Mouse (Mus musculus): ENCODE measurements around the gene Trim58. TPM values are rescaled to one million over a fixed set of nuclear protein-coding genes. Genes with fewer than 3 reads are reported as not detected.

Trim58 gene
- total and polyA plus RNA-seq, 3 experiments: 19.0 TPM; not detected in 2

GRCm38 (mm10) chr11:58669252-58669651, 29.0 kb downstream of the Trim58 start:
- no peak for TF ChIP-seq POLR2AphosphoS5 (IDR thresholded peaks at IDR 0.05; ENCODE audit: insufficient replicate concordance, low read depth, low read length)
- no peak for TF ChIP-seq CTCF (IDR thresholded peaks at IDR 0.05; ENCODE audit: low read depth, low read length)
- TF ChIP-seq GATA2 (IDR thresholded peaks at IDR 0.05; ENCODE audit: borderline replicate concordance, low read depth, low read length): no peak
- TF ChIP-seq GATA1 (IDR thresholded peaks at IDR 0.05; ENCODE audit: borderline replicate concordance, low read length): no peak
- TF ChIP-seq TAL1 (conservative IDR thresholded peaks at IDR 0.05; ENCODE audit: low read depth, low read length): no peak
- H3K27me3 ChIP-seq (ENCODE audit: insufficient read depth, low read length): no peaks in the 10 kb centered on the region
- no peaks in the 10 kb centered on the region for H3K4me1 ChIP-seq (ENCODE audit: insufficient read depth, low read depth, low read length)
- no peak overlapping the region for H3K4me3 ChIP-seq (ENCODE audit: low read depth, low read length)
- ATAC-seq (ENCODE audit: extremely low read depth, insufficient number of reproducible peaks, low FRiP score, poor library complexity, severe bottlenecking) (no peak), DNase-seq (ENCODE audit: low spot score) (no peak)
- H3K36me3 ChIP-seq (replicated peaks): no peaks in the 10 kb centered on the region
- H3K9me3 ChIP-seq (replicated peaks): no peaks in the 10 kb centered on the region

DNA sequence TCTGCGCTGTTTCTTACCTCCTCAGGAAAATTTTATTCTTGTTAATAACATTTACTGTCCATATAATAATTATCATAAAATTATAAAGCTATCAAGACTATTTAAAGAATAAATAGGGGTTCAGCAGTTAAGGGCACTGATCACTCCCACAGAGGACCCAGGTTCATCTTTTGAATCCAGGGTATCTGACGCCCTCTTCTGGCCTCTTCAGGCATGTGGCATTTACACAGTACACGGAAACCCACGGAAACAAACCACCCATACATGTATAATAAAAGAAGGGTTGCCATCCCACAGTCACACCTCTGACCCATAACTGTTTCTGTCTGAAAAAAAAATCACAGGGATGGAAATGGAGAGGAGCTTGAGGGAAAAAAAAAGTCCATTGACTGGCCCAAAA, 31.6 kb downstream of the Trim58 start:
- ATAC-seq (ENCODE audit: extremely low read depth, insufficient number of reproducible peaks, low FRiP score, poor library complexity, severe bottlenecking) (no peak), DNase-seq (ENCODE audit: low spot score) (no peak)
- no peaks in the 10 kb centered on the region for H3K9me3 ChIP-seq (replicated peaks)
- no peaks in the 10 kb centered on the region for H3K36me3 ChIP-seq (replicated peaks)
- TF ChIP-seq GATA2 (IDR thresholded peaks at IDR 0.05; ENCODE audit: borderline replicate concordance, low read depth, low read length) (no peak), TAL1 (conservative IDR thresholded peaks at IDR 0.05; ENCODE audit: low read depth, low read length) (no peak), GATA1 (IDR thresholded peaks at IDR 0.05; ENCODE audit: borderline replicate concordance, low read length) (no peak), POLR2AphosphoS5 (IDR thresholded peaks at IDR 0.05; ENCODE audit: insufficient replicate concordance, low read depth, low read length) (no peak), CTCF (IDR thresholded peaks at IDR 0.05; ENCODE audit: low read depth, low read length) (no peak)
- H3K27me3 ChIP-seq (ENCODE audit: insufficient read depth, low read length): no peaks in the 10 kb centered on the region
- H3K4me1 ChIP-seq (ENCODE audit: insufficient read depth, low read depth, low read length): no peaks in the 10 kb centered on the region
- H3K4me3 ChIP-seq (ENCODE audit: low read depth, low read length): no peak overlapping the region

GRCm38 (mm10) chr11:58680799-58681198, 40.5 kb downstream of the Trim58 start, which contains the start of gene Olfr320:
Gene Olfr320, plus strand, starts transcription at chr11:58681099.
- no peaks in the 10 kb centered on the region for H3K9me3 ChIP-seq (replicated peaks)
- no peak within 1 kb of the TSS for H3K4me3 ChIP-seq (ENCODE audit: low read depth, low read length)
- no peaks in the 10 kb centered on the region for H3K36me3 ChIP-seq (replicated peaks)
- no peaks in the 10 kb centered on the region for H3K27me3 ChIP-seq (ENCODE audit: insufficient read depth, low read length)
- TF ChIP-seq GATA1 (IDR thresholded peaks at IDR 0.05; ENCODE audit: borderline replicate concordance, low read length): no peak
- H3K4me1 ChIP-seq (ENCODE audit: insufficient read depth, low read depth, low read length): no peaks in the 10 kb centered on the region
- no peak for ATAC-seq (ENCODE audit: extremely low read depth, insufficient number of reproducible peaks, low FRiP score, poor library complexity, severe bottlenecking)
- DNase-seq (ENCODE audit: low spot score): no peak

- DNase-seq (ENCODE audit: low spot score) (no peak), ATAC-seq (ENCODE audit: extremely low read depth, insufficient number of reproducible peaks, low FRiP score, poor library complexity, severe bottlenecking) (no peak)
- no peaks in the 10 kb centered on the region for H3K4me1 ChIP-seq (ENCODE audit: insufficient read depth, low read depth, low read length)
- H3K27me3 ChIP-seq (ENCODE audit: insufficient read depth, low read length): no peaks in the 10 kb centered on the region
- no peaks in the 10 kb centered on the region for H3K36me3 ChIP-seq (replicated peaks)
- no peak for TF ChIP-seq POLR2AphosphoS5 (IDR thresholded peaks at IDR 0.05; ENCODE audit: insufficient replicate concordance, low read depth, low read length)
- no peak for TF ChIP-seq GATA1 (IDR thresholded peaks at IDR 0.05; ENCODE audit: borderline replicate concordance, low read length)
- TF ChIP-seq CTCF (IDR thresholded peaks at IDR 0.05; ENCODE audit: low read depth, low read length): no peak
- no peak for TF ChIP-seq GATA2 (IDR thresholded peaks at IDR 0.05; ENCODE audit: borderline replicate concordance, low read depth, low read length)
- no peak within 1 kb of the TSS for H3K4me3 ChIP-seq (ENCODE audit: low read depth, low read length)
- peaks cover 8% of the 10 kb centered on the region for H3K9me3 ChIP-seq (replicated peaks)
Measured at GRCm38 (mm10) chr11:58698862-58699261, 58.6 kb downstream of the Trim58 start, which contains the start of gene Olfr319. Gene Olfr319, plus strand, starts transcription at chr11:58699162.

Other genes with a start within 250 kb of the Trim58 start
Only the 20 nearest of the 28 such genes appear.
- not detected in 2 replicates for gene Olfr332, start 147.9 kb upstream of the Trim58 start, total RNA-seq (2014; fragmentation: Nextera tagmentation)
- gene Olfr332, start 147.9 kb upstream of the Trim58 start, total RNA-seq (2017): 0.11 TPM in 1 of 2 replicates, not detected in the other
- gene Olfr332, start 147.9 kb upstream of the Trim58 start, polyA plus RNA-seq (2012): not detected in 2 replicates
- not detected in 2 replicates for gene Olfr331, start 137.9 kb upstream of the Trim58 start, total RNA-seq (2014; fragmentation: Nextera tagmentation)
- gene Olfr331, start 137.9 kb upstream of the Trim58 start, total RNA-seq (2017): not detected in 2 replicates
- not detected in 2 replicates for gene Olfr331, start 137.9 kb upstream of the Trim58 start, polyA plus RNA-seq (2012)
- gene Olfr330, start 105.6 kb upstream of the Trim58 start, total RNA-seq (2014; fragmentation: Nextera tagmentation): not detected in 2 replicates
- gene Olfr330, start 105.6 kb upstream of the Trim58 start, total RNA-seq (2017): 0.11 TPM in 1 of 2 replicates, not detected in the other
- not detected in 2 replicates for gene Olfr330, start 105.6 kb upstream of the Trim58 start, polyA plus RNA-seq (2012)
- not detected in 2 replicates for gene Olfr329-ps, start 94.0 kb upstream of the Trim58 start, total RNA-seq (2014; fragmentation: Nextera tagmentation)
- 0.29 TPM in 1 of 2 replicates, not detected in the other for gene Olfr329-ps, start 94.0 kb upstream of the Trim58 start, total RNA-seq (2017)
- not detected in 2 replicates for gene Olfr329-ps, start 94.0 kb upstream of the Trim58 start, polyA plus RNA-seq (2012)
- gene Olfr328, start 84.8 kb upstream of the Trim58 start, total RNA-seq (2014; fragmentation: Nextera tagmentation): not detected in 2 replicates
- 0.16 and 0.29 TPM in 2 replicates for gene Olfr328, start 84.8 kb upstream of the Trim58 start, total RNA-seq (2017)
- gene Olfr328, start 84.8 kb upstream of the Trim58 start, polyA plus RNA-seq (2012): not detected in 2 replicates
- gene Olfr224, start 69.9 kb upstream of the Trim58 start, total RNA-seq (2014; fragmentation: Nextera tagmentation): not detected in 2 replicates
- 0.11 TPM in 1 of 2 replicates, not detected in the other for gene Olfr224, start 69.9 kb upstream of the Trim58 start, total RNA-seq (2017)
- not detected in 2 replicates for gene Olfr224, start 69.9 kb upstream of the Trim58 start, polyA plus RNA-seq (2012)
- gene Olfr325, start 62.7 kb upstream of the Trim58 start, total RNA-seq (2014; fragmentation: Nextera tagmentation): not detected in 2 replicates
- gene Olfr325, start 62.7 kb upstream of the Trim58 start, total RNA-seq (2017): 0.16 TPM in 1 of 2 replicates, not detected in the other
- not detected in 2 replicates for gene Olfr325, start 62.7 kb upstream of the Trim58 start, polyA plus RNA-seq (2012)
- gene Olfr324, start 45.4 kb upstream of the Trim58 start, total RNA-seq (2014; fragmentation: Nextera tagmentation): not detected in 2 replicates
- gene Olfr324, start 45.4 kb upstream of the Trim58 start, total RNA-seq (2017): 0.06 and 0.11 TPM in 2 replicates
- not detected in 2 replicates for gene Olfr324, start 45.4 kb upstream of the Trim58 start, polyA plus RNA-seq (2012)
- gene 2210407C18Rik, start 24.4 kb upstream of the Trim58 start, total RNA-seq (2014; fragmentation: Nextera tagmentation): not detected in 2 replicates
- gene 2210407C18Rik, start 24.4 kb upstream of the Trim58 start, total RNA-seq (2017): not detected in 2 replicates
- gene 2210407C18Rik, start 24.4 kb upstream of the Trim58 start, polyA plus RNA-seq (2012): not detected in 2 replicates
- not detected in 2 replicates for gene Olfr323, start 10.0 kb upstream of the Trim58 start, total RNA-seq (2014; fragmentation: Nextera tagmentation)
- gene Olfr323, start 10.0 kb upstream of the Trim58 start, total RNA-seq (2017): 0.05 TPM in 1 of 2 replicates, not detected in the other
- gene Olfr323, start 10.0 kb upstream of the Trim58 start, polyA plus RNA-seq (2012): not detected in 2 replicates
- gene Olfr322, start 18.3 kb downstream of the Trim58 start, total RNA-seq (2014; fragmentation: Nextera tagmentation): not detected in 2 replicates
- under 0.01 and 0.16 TPM in 2 replicates for gene Olfr322, start 18.3 kb downstream of the Trim58 start, total RNA-seq (2017)
- gene Olfr322, start 18.3 kb downstream of the Trim58 start, polyA plus RNA-seq (2012): not detected in 2 replicates
- gene Olfr320, start 40.6 kb downstream of the Trim58 start, total RNA-seq (2014; fragmentation: Nextera tagmentation): not detected in 2 replicates
- gene Olfr320, start 40.6 kb downstream of the Trim58 start, total RNA-seq (2017): 0.06 TPM in 1 of 2 replicates, not detected in the other
- gene Olfr320, start 40.6 kb downstream of the Trim58 start, polyA plus RNA-seq (2012): not detected in 2 replicates
- not detected in 2 replicates for gene Olfr319, start 58.7 kb downstream of the Trim58 start, total RNA-seq (2014; fragmentation: Nextera tagmentation)
- gene Olfr319, start 58.7 kb downstream of the Trim58 start, total RNA-seq (2017): 0.27 TPM in 1 of 2 replicates, not detected in the other
- not detected in 2 replicates for gene Olfr319, start 58.7 kb downstream of the Trim58 start, polyA plus RNA-seq (2012)
- 0.45 TPM in 1 of 2 replicates, not detected in the other for gene Olfr318, start 83.5 kb downstream of the Trim58 start, total RNA-seq (2014; fragmentation: Nextera tagmentation)
- 0.06 and 0.33 TPM in 2 replicates for gene Olfr318, start 83.5 kb downstream of the Trim58 start, total RNA-seq (2017)
- gene Olfr318, start 83.5 kb downstream of the Trim58 start, polyA plus RNA-seq (2012): not detected in 2 replicates
- gene Olfr317, start 98.7 kb downstream of the Trim58 start, total RNA-seq (2014; fragmentation: Nextera tagmentation): not detected in 2 replicates
- not detected in 2 replicates for gene Olfr317, start 98.7 kb downstream of the Trim58 start, total RNA-seq (2017)
- gene Olfr317, start 98.7 kb downstream of the Trim58 start, polyA plus RNA-seq (2012): not detected in 2 replicates
- gene Olfr316, start 112.3 kb downstream of the Trim58 start, total RNA-seq (2014; fragmentation: Nextera tagmentation): not detected in 2 replicates
- 0.06 and 0.33 TPM in 2 replicates for gene Olfr316, start 112.3 kb downstream of the Trim58 start, total RNA-seq (2017)
- gene Olfr316, start 112.3 kb downstream of the Trim58 start, polyA plus RNA-seq (2012): not detected in 2 replicates
- not detected in 2 replicates for gene Olfr315, start 132.7 kb downstream of the Trim58 start, total RNA-seq (2014; fragmentation: Nextera tagmentation)
- gene Olfr315, start 132.7 kb downstream of the Trim58 start, total RNA-seq (2017): not detected in 2 replicates
- not detected in 2 replicates for gene Olfr315, start 132.7 kb downstream of the Trim58 start, polyA plus RNA-seq (2012)
- not detected in 2 replicates for gene Olfr314, start 142.5 kb downstream of the Trim58 start, total RNA-seq (2014; fragmentation: Nextera tagmentation)
- gene Olfr314, start 142.5 kb downstream of the Trim58 start, total RNA-seq (2017): 0.05 and 0.06 TPM in 2 replicates
- gene Olfr314, start 142.5 kb downstream of the Trim58 start, polyA plus RNA-seq (2012): not detected in 2 replicates
- gene Fam183b, start 161.5 kb downstream of the Trim58 start, total RNA-seq (2014; fragmentation: Nextera tagmentation): not detected in 2 replicates
- gene Fam183b, start 161.5 kb downstream of the Trim58 start, total RNA-seq (2017): not detected in 2 replicates
- gene Fam183b, start 161.5 kb downstream of the Trim58 start, polyA plus RNA-seq (2012): not detected in 2 replicates
- not detected in 2 replicates for gene Olfr313, start 174.5 kb downstream of the Trim58 start, total RNA-seq (2014; fragmentation: Nextera tagmentation)
- 0.11 TPM in 1 of 2 replicates, not detected in the other for gene Olfr313, start 174.5 kb downstream of the Trim58 start, total RNA-seq (2017)
- gene Olfr313, start 174.5 kb downstream of the Trim58 start, polyA plus RNA-seq (2012): not detected in 2 replicates